Mouse (Mus musculus) C2C12 (cell line): Measurements from ENCODE around the gene Efcab11.

Source experiments
- CTCF ChIP-seq: IDR thresholded peaks from one replicate; pipeline ENCODE4 v1.5.1; 2011; ENCODE audit not compliant: control insufficient read depth, insufficient read depth, insufficient read length
- MYOG ChIP-seq: IDR thresholded peaks from one replicate; pipeline ENCODE4 v1.6.1; 2011; ENCODE audit not compliant: control insufficient read depth, insufficient read length; ENCODE audit errors: extremely low read depth
- USF1 ChIP-seq: IDR thresholded peaks from one replicate; pipeline ENCODE4 v1.6.1; 2011; ENCODE audit warnings: low read depth, mild to moderate bottlenecking, control low read depth, moderate library complexity

DNA sequence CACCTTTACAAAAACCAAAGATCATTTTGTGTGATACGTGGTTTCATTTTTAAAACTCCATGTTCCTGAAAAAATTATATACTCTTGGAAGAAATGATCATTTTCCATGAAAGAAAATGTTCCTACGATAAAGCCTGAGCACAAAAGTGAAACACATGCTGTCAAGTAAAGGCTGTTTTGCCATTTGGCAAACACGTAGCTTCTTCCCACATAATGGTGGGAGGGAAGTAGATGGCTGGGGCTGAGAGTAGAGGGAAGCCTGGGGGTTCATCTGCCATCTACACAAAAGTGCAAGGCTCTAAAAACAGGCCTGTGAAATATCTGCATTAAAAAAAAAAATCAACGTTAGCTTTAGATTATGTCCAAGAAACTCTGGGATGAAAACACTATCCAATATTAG lies 61.6 kb downstream of the Efcab11 start:
- TF ChIP-seq CTCF (no peak), USF1 (no peak), MYOG (no peak)
